Mouse (Mus musculus): Measurements from ENCODE around the gene Gosr2.
A peak's percentile ranks its signal among the peaks of the same experiment; 100 is the strongest.

Gene Gosr2

DNA sequence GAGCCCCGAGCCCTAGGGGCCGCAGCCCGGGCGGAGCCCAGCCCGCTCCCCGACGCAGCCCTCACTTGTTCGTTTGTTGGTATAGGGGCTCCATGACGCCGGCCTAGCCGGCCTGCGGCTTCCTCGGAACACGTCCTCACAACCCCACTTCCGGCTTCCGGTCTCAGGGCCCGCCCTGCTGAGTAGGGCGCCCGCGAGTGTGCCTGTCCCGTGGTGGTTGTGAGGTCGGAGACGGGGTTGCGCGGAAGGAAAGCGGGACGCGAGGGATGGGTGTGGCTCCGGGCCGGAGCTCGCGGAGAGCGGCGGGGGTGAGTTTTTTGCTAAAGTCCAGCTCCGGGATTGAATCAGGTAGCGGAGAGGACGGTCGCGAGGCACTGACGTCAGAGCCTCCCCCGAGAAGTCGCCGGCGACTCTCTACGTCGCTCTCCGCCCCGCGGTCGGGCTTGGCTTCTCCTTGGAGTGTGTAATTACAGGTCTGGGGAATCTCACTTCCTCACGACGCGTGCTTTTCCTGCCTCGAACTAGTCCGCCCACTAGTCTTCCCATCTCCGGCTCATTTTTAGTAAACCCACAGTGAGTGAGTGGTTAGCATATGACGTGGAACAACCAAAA lies at the start of gene Gosr2:
TSS of gene Gosr2 (minus strand) at position 334 of the 612 bp plus-strand sequence.
- peak; percentile 91 for DNase-seq (ENCODE audit: low read depth, low spot score)

DNA sequence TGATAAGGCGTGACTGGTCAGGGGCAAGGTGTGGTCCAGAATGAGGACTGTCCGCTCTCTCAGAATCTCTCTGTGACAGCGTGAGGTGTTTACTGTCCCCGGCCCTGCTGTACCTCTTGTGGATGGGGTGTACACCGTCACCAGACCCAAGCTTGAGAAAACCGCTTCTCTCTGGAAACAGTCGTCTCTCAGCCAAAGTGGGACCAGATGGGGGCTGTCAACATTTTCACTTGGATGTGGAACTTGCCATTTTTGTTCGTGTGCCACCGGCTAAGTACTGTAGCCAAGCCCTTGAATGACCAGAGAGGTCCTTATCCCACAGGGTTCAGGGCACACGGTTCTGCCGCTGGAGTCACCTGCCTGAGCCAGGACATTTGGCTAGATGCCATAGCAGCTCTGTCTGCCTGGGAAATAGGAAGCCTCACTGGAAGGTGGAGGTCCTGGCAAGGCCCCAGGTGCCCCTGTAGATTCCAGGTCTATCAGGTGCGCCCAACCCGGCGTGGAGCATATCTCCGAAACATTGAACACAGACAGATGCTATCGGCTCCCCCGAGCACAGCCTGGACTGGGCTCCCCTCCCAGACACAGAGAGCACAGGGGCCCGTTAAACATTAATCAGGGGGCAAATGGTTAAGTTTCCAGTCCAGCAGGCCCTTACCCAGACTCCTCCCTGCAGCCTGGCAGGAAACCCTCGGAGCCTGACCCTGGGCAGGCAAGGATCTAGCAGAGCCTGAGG lies 37.5 kb upstream of the Gosr2 start:
- no peak for DNase-seq (ENCODE audit: low read depth, low spot score)

DNA sequence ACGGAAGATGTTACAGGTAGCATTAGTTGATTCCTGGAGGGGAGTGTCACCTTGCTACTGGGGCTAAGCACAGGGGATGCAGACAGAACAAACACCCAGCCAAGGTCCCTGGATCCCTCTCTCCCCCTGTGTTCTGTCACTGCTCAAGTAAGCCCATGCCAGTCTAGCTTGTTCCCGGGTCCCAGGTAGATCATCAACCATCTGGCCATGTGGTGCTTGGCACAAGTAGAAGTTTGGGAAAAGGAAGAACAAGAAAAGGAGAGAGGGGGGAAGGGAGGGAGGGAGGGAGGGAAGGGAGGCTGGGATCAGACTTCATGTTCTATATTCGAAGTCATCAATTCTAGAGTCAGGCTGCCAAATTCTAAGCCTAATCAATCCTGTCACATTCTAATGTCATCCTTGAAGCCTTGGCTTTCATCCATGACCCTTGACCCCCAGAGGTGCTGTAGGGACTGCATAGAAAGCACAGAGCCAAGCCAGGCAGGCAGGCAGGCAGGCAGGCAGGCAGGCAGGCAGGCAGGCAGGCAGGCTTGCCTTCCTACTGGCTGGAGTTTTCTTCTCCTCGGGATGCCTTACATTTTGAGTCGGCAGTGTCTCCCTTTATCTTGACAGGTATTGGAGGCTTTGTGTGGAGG lies 36.8 kb upstream of the Gosr2 start:
- DNase-seq (ENCODE audit: low read depth, low spot score): no peak

DNA sequence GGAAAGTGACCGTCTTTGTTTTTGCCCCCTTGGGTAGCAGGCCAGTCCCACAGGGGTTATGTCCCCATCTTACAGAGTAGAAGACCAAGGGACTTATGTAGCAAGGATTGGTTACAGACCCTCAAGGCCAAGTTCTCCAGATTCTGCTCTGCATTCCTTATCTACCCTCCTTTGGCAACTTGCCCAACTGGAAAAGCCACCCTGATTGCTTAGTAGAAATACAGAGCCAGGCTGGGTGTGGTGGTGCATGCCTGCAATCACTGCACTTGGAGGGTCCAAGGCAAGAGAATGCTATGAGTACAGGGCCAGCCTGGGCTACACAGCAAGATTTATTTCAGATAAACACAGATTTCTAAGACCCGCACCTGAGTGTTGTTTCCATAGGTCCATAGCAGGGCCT lies 36.3 kb upstream of the Gosr2 start:
- no peak for DNase-seq (ENCODE audit: low read depth, low spot score)

DNA sequence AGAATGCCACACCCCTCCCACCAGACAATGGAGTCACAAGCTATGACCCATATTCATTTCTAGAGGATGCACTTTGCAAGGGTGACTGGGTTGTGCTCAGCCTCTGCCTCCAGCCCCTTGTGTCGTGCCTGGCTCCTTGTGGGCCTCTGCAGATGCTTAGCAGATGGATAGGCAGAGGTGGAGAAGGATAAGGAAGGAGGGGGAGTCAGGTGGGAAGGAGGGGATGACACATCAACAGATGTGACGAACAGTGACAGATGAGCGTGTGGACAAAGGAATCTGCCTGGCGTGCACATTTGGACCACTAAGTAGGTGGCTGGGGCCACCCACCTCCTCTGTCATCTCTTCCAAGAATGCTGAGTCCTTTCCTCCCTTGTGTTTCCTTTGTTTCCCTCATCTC lies 35.4 kb upstream of the Gosr2 start:
- no peak for DNase-seq (ENCODE audit: low read depth, low spot score)

DNA sequence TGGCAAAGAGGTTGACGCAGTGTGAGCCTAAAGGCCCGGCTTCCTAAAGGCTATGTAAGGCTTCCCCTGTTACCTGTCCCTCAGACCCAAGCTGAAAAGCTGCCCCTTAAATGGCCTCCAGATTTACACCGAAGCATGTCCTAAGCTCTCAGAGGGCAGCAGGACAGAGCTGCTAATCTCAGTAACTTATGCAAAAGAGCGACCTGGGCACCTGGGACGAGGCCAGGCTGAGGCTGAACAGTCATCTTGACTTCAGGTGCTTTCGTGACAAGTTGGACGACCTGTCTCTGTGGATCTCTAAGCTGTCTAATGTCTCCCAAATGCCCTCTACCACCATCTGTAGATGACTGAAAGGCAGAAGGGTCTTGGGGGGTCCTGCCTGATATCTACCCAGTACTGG lies 34.6 kb upstream of the Gosr2 start:
- DNase-seq (ENCODE audit: low read depth, low spot score): no peak

DNA sequence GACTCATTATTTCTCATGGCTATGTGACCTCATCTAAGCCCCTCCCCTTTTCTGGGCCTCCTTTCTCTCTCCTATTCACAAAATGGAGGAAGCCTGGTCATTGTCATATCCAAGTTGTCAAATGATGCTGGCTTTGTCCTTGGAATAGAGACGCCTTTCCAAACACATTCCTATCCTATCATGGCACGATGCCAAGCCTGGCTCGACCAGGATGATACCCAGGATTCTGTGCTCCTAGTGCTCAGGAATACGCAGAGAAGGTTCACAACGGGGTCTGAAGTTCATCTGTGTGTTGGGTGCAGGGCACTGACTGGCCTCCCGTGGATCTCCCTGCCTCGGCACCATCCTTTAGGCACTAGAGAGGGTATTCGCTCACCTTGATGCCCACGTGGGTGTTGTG lies 33.9 kb upstream of the Gosr2 start:
- no peak for DNase-seq (ENCODE audit: low read depth, low spot score)

DNA sequence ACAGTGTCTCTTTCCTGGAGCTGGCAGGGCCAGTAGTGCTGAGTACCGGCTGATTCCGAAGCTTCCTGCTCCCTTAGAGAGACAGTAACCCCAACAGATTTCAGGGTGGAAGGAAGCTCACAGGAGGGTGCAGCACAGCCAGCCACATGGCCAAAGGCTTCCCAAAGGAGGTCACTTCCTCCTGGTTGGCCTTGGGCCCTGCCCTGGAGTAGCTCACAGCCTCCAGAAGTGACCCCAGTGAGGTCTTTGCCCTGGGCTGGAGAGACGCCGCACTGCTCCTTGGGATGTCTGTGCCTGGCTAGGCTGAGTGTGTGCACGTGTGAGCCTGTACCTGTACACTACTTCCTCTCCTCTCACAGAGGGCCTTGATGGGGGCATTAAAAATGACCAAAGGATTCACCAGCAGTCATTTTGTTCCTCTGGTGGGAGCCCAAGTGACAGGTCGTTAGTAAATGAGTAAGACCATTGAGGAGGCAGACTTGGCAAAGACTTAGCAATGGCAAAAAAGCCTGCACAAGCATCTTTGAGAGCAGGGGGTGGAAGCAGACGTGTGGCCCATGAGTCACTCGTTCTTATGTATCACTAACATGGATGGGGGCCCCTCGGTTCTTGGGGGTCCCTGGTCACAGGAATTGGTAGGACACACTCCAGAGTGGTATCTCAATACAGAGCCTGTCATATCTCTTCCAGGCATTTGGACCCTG lies 31.7 kb upstream of the Gosr2 start:
- no peak for DNase-seq (ENCODE audit: low read depth, low spot score)

DNA sequence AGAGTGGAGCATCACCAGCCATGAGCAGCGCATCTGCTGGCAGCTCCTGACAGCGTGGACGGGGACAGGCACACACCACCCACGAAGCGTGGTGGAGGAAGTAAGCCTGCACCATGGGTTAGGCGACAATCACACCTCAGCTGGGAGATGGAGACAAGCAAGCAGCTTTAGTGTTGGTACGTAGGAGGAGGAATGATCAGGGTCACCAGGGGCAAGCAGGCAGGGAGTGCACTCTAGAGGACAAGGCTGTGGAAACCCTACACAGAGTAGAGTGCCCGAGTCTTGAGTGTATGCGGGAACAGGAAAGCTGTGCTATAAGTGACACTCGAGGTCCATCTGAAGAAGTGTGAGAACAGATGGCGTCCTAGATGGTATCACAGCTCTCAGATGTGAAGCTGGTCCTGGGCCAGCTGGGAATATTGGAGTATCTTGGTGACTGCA lies 26.7 kb upstream of the Gosr2 start:
- DNase-seq (ENCODE audit: low read depth, low spot score): no peak

DNA sequence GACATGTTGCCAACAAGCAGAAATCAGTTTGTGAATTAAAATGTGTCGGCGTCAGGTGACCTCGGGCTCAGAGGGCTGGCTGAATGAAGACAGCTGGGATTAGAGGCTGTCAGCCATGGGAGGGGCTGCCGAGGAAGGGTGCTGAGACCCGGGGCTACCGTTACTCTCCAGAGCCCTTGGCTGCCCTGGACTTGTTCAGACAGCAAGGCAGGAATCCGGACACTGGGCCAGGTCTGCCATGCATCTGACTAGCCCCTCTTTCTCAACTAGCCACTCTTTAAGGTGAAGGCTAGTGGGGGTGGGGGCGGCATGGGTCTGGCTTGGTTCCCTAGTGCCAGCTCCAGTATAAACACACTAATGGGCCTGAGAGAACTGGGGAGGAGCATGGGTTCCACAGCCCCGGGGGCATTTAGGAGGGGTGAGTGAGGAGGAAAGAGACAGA lies 24.4 kb upstream of the Gosr2 start:
- no peak for DNase-seq (ENCODE audit: low read depth, low spot score)

DNA sequence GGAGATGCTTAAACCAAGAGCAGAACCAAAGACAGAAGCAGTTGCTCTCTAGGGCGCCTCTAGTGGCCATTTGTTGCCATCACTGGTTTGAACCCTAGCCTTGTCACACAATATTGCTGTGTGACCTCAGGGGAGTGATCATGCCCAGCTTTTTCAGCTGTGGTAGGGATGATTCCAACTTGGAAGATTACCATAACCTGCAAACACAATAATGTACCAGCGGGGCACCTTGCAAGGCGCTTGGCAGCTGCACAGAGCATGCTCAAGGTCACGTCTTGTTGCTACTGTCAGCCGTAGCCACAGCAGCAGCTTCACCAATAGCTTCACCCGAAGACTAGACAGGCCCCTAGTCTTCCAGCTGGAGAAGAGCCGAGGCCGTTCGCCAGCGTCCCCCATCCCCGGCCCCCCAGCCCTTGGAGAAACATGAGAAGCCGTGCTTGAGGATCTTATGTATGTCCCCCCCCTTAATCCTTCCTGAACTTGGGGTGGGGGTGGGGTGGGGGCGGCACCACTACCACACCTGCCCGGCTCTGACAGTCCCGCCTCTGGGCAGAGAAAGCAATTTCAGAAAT lies 23.9 kb upstream of the Gosr2 start:
- DNase-seq (ENCODE audit: low read depth, low spot score): peak; percentile 40

DNA sequence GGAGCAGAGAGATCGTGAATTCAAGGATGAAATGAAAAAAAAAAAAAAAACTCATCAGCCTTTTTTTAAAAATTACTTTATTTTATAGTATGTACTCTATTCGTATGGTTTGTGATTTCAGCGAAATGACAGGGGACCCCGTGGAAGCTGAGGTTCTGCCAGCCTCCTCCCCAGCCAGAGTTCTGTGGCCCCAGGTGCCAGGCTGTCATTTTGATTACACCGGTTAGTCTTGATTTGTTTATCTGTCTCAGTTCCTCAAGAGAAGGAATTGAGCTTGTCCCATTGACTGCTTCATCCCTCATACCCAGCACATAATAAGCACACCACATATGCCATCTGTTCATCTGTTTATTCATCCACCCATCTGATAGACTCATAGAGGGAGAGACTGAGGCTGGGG lies 21.7 kb upstream of the Gosr2 start:
- DNase-seq (ENCODE audit: low read depth, low spot score): no peak

DNA sequence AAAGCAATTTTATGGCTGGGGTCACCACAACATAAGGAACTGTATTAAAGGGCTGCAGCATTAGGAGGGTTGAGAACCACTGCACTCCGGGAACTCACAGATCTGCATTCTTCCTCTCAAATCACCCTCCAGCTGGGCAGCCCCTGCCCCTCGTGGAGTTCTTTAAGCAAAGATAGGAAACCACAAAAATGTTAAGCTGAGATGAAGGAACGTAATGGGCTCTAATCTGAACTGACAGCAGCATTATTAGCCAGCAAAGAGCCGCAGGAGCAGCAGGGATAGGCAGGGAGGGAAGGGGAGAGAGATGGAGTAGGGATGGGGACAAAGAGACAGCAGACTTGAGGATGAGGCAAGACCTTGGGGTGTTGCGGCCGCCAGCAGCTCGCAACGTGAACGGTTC lies 19.3 kb upstream of the Gosr2 start:
- no peak for DNase-seq (ENCODE audit: low read depth, low spot score)

DNA sequence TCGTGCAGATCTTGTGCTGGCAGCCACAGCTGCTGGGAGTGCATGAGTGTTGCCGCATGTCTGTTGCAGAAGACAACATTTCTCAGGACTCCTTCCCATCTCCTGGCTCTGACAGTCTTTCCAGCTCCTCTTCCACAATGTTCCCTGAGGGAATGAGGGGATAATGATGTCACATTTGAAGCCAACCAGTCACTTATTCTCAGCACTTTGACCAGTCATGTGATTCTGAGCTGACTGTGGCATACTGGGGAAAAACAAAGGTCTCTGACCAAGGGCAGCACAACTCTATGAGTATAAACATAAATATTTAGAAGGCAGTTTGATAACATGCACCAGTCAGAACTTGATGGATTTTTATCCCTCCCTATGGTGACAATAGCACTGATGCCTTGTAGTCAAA lies 16.4 kb upstream of the Gosr2 start:
- no peak for DNase-seq (ENCODE audit: low read depth, low spot score)

DNA sequence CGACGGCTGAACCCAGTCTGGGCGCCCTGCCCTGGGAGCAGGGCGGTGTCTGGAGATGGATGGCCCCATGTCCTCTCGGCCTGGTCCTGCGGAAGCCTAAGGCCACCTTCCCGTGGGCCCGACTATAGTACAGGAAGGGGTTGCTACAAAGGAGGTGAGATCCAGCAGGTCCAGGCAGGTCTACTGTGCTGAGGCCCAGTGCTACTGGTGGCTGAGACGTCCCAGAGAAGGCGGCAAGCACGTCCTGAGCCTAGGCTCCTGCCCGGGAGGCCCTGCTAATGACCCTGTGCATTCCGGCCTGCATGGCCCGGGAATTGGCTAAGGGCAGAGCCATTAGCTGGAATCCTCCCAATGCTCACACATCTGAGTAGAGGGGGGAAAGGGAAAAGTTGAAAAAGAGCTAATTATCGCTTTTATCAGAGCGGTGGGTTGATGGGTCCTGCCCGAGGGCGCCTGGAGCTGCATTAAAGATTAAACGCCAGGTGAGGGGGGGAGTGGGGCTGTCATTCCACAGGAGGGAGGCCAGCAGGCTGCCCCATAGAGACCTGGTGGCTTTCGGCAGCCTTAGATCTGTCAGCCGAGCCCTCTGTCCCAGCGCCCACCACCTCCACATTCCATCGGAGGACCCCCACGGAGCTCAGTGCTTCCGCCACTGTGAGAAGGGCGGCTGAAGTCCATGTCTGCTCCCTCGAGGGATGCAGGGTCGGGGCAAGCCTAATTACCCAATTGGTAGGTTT lies 14.3 kb upstream of the Gosr2 start:
- DNase-seq (ENCODE audit: low read depth, low spot score): no peak

DNA sequence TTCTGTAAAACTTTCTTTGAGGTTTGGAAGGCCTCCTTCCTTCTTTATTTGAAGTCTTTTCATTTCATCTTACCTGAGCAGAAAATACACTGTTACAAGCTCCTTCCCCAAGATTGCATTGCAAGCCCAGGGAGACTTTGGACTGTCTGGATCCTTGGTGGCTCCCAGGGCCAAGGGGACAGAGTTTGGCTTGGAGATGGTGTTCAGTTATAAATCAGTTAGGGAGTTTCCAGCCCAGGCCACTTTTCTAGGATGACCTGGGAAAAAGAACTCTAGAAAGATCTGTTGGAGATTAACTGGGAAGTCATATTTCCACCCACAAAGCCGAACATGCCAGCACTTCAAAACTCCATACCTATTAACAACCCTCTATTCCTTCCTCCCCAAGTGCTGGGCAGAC lies 12.3 kb upstream of the Gosr2 start:
- DNase-seq (ENCODE audit: low read depth, low spot score): no peak

DNA sequence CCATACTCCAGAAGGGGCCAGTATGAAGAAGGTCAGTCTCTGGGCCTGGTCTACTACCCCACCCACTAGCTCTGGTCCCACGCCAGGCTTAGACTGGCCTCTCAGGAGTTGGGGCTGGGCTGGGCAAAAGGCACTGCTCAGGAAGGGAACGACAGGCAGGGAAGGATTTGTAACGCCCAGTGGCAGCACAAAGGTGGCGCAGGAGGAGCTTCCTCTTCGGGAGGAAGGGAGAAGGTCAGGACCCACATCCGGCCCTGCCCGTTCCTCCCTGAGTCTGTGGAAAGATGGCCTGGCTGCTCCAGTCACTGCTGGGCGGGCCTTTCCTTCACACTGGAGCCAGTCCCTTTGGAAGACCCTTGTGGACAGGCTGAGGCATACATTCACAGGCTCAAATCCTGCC lies 9.3 kb upstream of the Gosr2 start:
- DNase-seq (ENCODE audit: low read depth, low spot score): no peak

DNA sequence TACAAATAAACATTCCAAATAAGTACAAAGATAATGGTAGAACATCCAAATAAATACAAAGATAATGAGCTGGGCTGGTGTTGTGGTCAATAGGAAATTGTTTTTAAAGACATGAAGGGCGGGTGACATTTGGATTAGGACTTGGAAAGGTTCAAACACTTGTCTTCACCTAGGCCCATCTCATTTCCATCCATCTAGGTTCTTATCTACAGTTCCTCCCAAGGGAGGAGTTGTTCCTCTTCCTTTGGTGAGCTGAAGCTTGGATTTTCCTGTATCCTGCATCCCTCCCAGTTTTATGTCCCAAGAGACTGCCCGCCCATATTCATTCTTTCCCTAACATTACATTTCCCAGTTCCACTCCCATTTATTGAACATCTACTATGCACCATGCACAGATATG lies 528 bp upstream of the Gosr2 start:
- no peak for DNase-seq (ENCODE audit: low read depth, low spot score)

DNA sequence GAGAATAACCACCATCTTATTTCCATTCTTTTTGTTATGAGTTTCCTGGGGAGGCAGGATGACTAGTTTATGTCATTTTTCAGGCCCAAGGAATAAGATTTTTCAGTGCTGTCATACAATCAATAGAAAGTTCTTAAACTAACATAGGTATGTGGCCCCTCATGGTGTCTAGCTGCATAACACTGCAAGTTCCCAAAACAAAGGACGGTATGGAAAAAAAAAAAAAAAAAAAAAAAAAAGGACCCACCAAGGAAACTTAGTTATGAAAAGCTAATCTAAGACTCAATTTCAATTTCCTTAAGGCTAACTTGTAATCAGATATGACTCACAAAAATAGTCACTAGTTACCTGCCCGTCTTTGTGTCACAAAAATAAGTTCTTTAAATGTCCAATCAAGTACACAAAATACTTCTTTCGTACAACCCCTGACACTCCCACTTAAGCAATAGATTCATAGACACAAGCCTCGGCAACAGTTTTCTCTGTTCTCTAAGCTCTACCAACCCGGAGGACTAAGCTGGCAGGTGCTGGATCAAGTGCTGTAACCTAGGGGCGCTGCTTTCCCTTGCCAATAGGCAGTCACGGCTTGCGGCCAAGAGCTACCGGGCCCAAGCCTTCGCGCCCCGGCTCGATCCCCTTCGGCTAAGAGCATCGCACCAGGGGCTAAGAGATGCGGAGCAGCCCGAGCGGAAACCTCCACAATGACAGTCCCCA lies 690 bp downstream of the Gosr2 start:
- DNase-seq (ENCODE audit: low read depth, low spot score): no peak

DNA sequence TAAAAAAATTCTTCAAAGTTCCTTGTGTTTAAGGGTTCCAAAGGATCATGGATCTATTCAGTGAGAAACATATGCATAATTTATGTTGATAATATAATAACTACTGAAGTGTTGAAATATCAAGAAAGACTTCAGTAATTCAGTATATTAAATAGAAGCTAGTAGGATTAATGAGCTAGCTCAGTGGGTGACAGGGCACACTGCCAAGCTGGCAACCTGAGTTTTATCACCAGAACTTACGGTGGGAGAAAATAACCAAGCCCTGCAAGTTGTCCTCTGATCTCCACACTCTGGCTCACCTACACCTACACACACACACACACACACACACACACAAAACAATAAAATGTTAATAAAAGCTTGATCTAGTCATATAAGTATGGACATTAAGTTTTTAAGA lies 4.5 kb downstream of the Gosr2 start:
- DNase-seq (ENCODE audit: low read depth, low spot score): no peak

DNA sequence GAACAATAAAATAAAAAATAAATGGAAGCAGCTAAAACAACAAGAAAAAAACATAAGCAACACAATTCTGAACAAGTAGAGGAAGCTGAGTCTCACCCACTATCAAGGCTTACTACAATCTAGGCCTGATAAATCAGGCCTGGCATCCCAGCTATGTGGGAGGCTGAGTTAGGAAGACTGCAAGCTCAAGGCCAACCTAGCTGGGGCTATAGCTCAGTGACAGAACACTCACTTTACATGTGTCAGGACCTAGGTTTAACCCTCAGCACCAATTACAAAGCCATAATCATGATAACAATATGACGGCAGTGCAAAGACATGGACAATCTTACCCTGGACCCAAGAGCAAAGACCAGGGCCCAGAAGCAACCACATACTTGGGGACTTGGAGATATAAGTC lies 6.7 kb downstream of the Gosr2 start:
- no peak for DNase-seq (ENCODE audit: low read depth, low spot score)

Measured in WW6 (cell line).